Mouse (Mus musculus): ENCODE measurements around the gene Kcnk5. TPM values are rescaled to one million over a fixed set of nuclear protein-coding genes. Genes with fewer than 3 reads are reported as not detected.

Gene Kcnk5
- total and polyA plus RNA-seq, 3 experiments: 8.7 to 12.5 (median 11.7) TPM

DNA sequence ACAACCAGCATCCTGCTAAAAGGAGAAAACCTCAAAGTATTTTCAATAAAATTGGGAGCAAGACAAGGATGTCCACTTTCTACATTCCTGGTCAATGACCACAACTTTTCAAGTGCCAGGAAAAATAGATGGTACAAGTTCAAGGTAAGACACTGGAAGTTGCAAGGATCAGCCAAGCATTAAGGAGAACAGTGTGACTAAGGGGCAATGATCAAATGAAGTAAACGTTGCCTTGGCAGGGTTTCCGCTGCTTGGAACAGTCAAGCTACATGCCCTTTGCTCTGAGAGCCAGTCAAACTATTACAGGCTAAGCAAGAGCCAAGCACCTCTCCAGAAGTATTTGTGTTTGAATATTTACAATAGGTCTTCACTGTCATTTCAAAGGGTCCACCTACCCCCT, 8.1 kb upstream of the Kcnk5 start:
- in situ Hi-C loops (cut with MboI; ENCODE audit: low pct_ligation_motif_present, low pct_unique_long_range_greater_than_20kb, low sequenced_read_pairs): no loop called here
- no peak overlapping the region for H3K4me3 ChIP-seq (replicated peaks in 1 of 3; ENCODE audit: low read depth in 2 of 3, low read length in 2 of 3, poor library complexity in 1 of 3)
- H3K36me3 ChIP-seq (replicated peaks in 1 of 2; ENCODE audit: control insufficient read depth in 1 of 2, insufficient read depth in 1 of 2, low read length in 1 of 2): no peaks in the 10 kb centered on the region
- H3K27ac ChIP-seq (ENCODE audit: insufficient read depth, low read depth): no peak overlapping the region
- dilution Hi-C loops (cut with MboI; ENCODE audit: extremely low pct_ligation_motif_present, extremely low pct_unique_long_range_greater_than_20kb, low sequenced_read_pairs): no loop called here
- no peak overlapping the region for H3K4me2 ChIP-seq (ENCODE audit: insufficient read depth, low read depth, poor library complexity, severe bottlenecking)
- no peak for TF ChIP-seq JUN (IDR thresholded peaks at IDR 0.05; ENCODE audit: insufficient read depth, low read depth, low read length)
- TF ChIP-seq TBP (conservative IDR thresholded peaks at IDR 0.05; ENCODE audit: low read depth, low read length): no peak
- no peak for TF ChIP-seq CTCF (conservative IDR thresholded peaks at IDR 0.05 in 1 of 2, IDR thresholded peaks at IDR 0.05 in 1 of 2; ENCODE audit: low read depth in 2 of 2, low read length in 2 of 2)
- TF ChIP-seq MEF2A (IDR thresholded peaks at IDR 0.05; ENCODE audit: borderline replicate concordance, low read depth, low read length): no peak
- peaks cover 1% of the 10 kb centered on the region for H3K27me3 ChIP-seq (replicated peaks)
- no peaks in the 10 kb centered on the region for H3K4me1 ChIP-seq (ENCODE audit: control insufficient read depth in 1 of 2, insufficient read depth in 2 of 2)
- no peak for DNase-seq (ENCODE audit: extremely low read depth)
- no peak overlapping the region for H3K9ac ChIP-seq (ENCODE audit: insufficient read depth, low read depth)
- H3K9me3 ChIP-seq (replicated peaks; ENCODE audit: low read length): peaks cover 2% of the 10 kb centered on the region
- no peaks in the 10 kb centered on the region for H3K79me2 ChIP-seq (replicated peaks; ENCODE audit: control insufficient read depth, extremely low read depth, insufficient read depth, poor library complexity, severe bottlenecking)

GRCm38 (mm10) chr14:20185426-20185825, 3.8 kb upstream of the Kcnk5 start:
- Histone ChIP-seq H3K27me3 (replicated peaks) (peaks cover 1% of the 10 kb centered on the region), H3K79me2 (replicated peaks; ENCODE audit: control insufficient read depth, extremely low read depth, insufficient read depth, poor library complexity, severe bottlenecking) (peaks cover 9% of the 10 kb centered on the region), H3K9me3 (replicated peaks; ENCODE audit: low read length) (peaks cover 2% of the 10 kb centered on the region), H3K4me1 (ENCODE audit: control insufficient read depth in 1 of 2, insufficient read depth in 2 of 2) (peaks cover 0 to 5% of the 10 kb centered on the region in 2 experiments; a peak in 2 of 4 replicates), H3K9ac (ENCODE audit: insufficient read depth, low read depth) (no peak overlapping the region), H3K4me2 (ENCODE audit: insufficient read depth, low read depth, poor library complexity, severe bottlenecking) (no peak overlapping the region), H3K4me3 (replicated peaks in 1 of 3; ENCODE audit: low read depth in 2 of 3, low read length in 2 of 3, poor library complexity in 1 of 3) (no peak overlapping the region), H3K36me3 (replicated peaks in 1 of 2; ENCODE audit: control insufficient read depth in 1 of 2, insufficient read depth in 1 of 2, low read length in 1 of 2) (no peaks in the 10 kb centered on the region), H3K27ac (ENCODE audit: insufficient read depth, low read depth) (no peak overlapping the region)
- no peak for DNase-seq (ENCODE audit: extremely low read depth)
- in situ Hi-C loops (cut with MboI; ENCODE audit: low pct_ligation_motif_present, low pct_unique_long_range_greater_than_20kb, low sequenced_read_pairs): no loop called here
- no peak for TF ChIP-seq NRF1 (IDR thresholded peaks at IDR 0.05; ENCODE audit: low read depth, low read length)
- dilution Hi-C loops (cut with MboI; ENCODE audit: extremely low pct_ligation_motif_present, extremely low pct_unique_long_range_greater_than_20kb, low sequenced_read_pairs): no loop called here

- H3K27me3 ChIP-seq (replicated peaks): peaks cover 1% of the 10 kb centered on the region
- no peak for DNase-seq (ENCODE audit: extremely low read depth)
- H3K9ac ChIP-seq (ENCODE audit: insufficient read depth, low read depth): no peak overlapping the region
- in situ Hi-C loops (cut with MboI; ENCODE audit: low pct_ligation_motif_present, low pct_unique_long_range_greater_than_20kb, low sequenced_read_pairs): no loop called here
- peaks cover 26% of the 10 kb centered on the region for H3K79me2 ChIP-seq (replicated peaks; ENCODE audit: control insufficient read depth, extremely low read depth, insufficient read depth, poor library complexity, severe bottlenecking)
- TF ChIP-seq RCOR1 (conservative IDR thresholded peaks at IDR 0.05; ENCODE audit: low read depth, low read length) (no peak), MAFK (IDR thresholded peaks at IDR 0.05; ENCODE audit: insufficient replicate concordance, low read length) (no peak), MAZ (IDR thresholded peaks at IDR 0.05; ENCODE audit: low read depth, low read length) (no peak), JUND (conservative IDR thresholded peaks at IDR 0.05; ENCODE audit: low read depth, low read length) (no peak), CTCF (conservative IDR thresholded peaks at IDR 0.05 in 1 of 2, IDR thresholded peaks at IDR 0.05 in 1 of 2; ENCODE audit: low read depth in 2 of 2, low read length in 2 of 2) (no peak)
- no peaks in the 10 kb centered on the region for H3K36me3 ChIP-seq (replicated peaks in 1 of 2; ENCODE audit: control insufficient read depth in 1 of 2, insufficient read depth in 1 of 2, low read length in 1 of 2)
- no peak overlapping the region for H3K4me3 ChIP-seq (replicated peaks in 1 of 3; ENCODE audit: low read depth in 2 of 3, low read length in 2 of 3, poor library complexity in 1 of 3)
- H3K27ac ChIP-seq (ENCODE audit: insufficient read depth, low read depth): no peak overlapping the region
- dilution Hi-C loops (cut with MboI; ENCODE audit: extremely low pct_ligation_motif_present, extremely low pct_unique_long_range_greater_than_20kb, low sequenced_read_pairs): no loop called here
- peaks cover 0 to 9% of the 10 kb centered on the region in 2 experiments; a peak in 2 of 4 replicates for H3K4me1 ChIP-seq (ENCODE audit: control insufficient read depth in 1 of 2, insufficient read depth in 2 of 2)
- H3K9me3 ChIP-seq (replicated peaks; ENCODE audit: low read length): no peaks in the 10 kb centered on the region
- H3K4me2 ChIP-seq (ENCODE audit: insufficient read depth, low read depth, poor library complexity, severe bottlenecking): no peak overlapping the region
These were observed 2.1 kb upstream of the Kcnk5 start for GRCm38 (mm10) chr14:20183701-20184100.

Measured in CH12.LX (cell line).